Mouse (Mus musculus) testis, adult 2 months (tissue): ENCODE measurements around the gene Grasp.

Experiments used
- CTCF ChIP-seq: fragments of 200-500 bp; IDR thresholded peaks from 2 replicates; pipeline ENCODE4 v1.5.1; 2012; ENCODE audit warnings: low read depth, mild to moderate bottlenecking, inconsistent platforms, low read length, moderate library complexity; ENCODE audit not compliant: control insufficient read depth, insufficient read depth, insufficient replicate concordance
- POLR2A ChIP-seq: fragments of 200-500 bp; IDR thresholded peaks from 2 replicates; pipeline ENCODE4 v1.6.1; 2012; ENCODE audit warnings: low read depth, mild to moderate bottlenecking, inconsistent platforms, low read length, moderate library complexity; ENCODE audit not compliant: control insufficient read depth

GRCm38 (mm10) chr15:101201414-101201813 is 22.6 kb upstream of the Grasp start:
- no peak for TF ChIP-seq CTCF
- no peak for TF ChIP-seq POLR2A
